Mouse (Mus musculus): ENCODE data around the gene Hmces. TPM values are rescaled to one million over a fixed set of nuclear protein-coding genes. Genes with fewer than 3 reads are reported as not detected.

The Hmces gene
- polyA plus RNA-seq, 1 experiment from 2014 or later = 64.6 TPM

GRCm38 (mm10) chr6:87879628-87880027 is 34.1 kb upstream of the Hmces start:
- Histone ChIP-seq H3K4me1 (no peaks in the 10 kb centered on the region), H3K36me3 (no peaks in the 10 kb centered on the region), H3K9ac (no peak overlapping the region), H3K27ac (no peak overlapping the region), H3K27me3 (no peaks in the 10 kb centered on the region), H3K4me3 (no peak overlapping the region), H3K9me3 (no peaks in the 10 kb centered on the region), H3K4me2 (no peak overlapping the region)
- whole genome bisulfite sequencing = 73% methylated on average over 3 of the region's 3 CpGs
- ATAC-seq (ENCODE audit: insufficient number of reproducible peaks, insufficient read depth, low FRiP score, low TSS enrichment, low read depth) = no peak

- Histone ChIP-seq H3K9me3 (no peaks in the 10 kb centered on the region), H3K36me3 (no peaks in the 10 kb centered on the region), H3K4me1 (no peaks in the 10 kb centered on the region), H3K4me3 (no peak overlapping the region), H3K27ac (no peak overlapping the region), H3K4me2 (no peak overlapping the region), H3K9ac (no peak overlapping the region), H3K27me3 (no peaks in the 10 kb centered on the region)
- 75% methylated on average over 3 of the region's 3 CpGs for WGBS
- ATAC-seq (ENCODE audit: insufficient number of reproducible peaks, insufficient read depth, low FRiP score, low TSS enrichment, low read depth) = no peak
Observed at GRCm38 (mm10) chr6:87882221-87882620, 31.5 kb upstream of the Hmces start.

- WGBS = 66% methylated on average over 4 of the region's 4 CpGs
- H3K9me3 ChIP-seq = no peaks in the 10 kb centered on the region
- H3K4me3 ChIP-seq = no peak overlapping the region
- no peak for ATAC-seq (ENCODE audit: insufficient number of reproducible peaks, insufficient read depth, low FRiP score, low TSS enrichment, low read depth)
- no peak overlapping the region for H3K27ac ChIP-seq
- no peaks in the 10 kb centered on the region for H3K36me3 ChIP-seq
- H3K4me1 ChIP-seq = no peaks in the 10 kb centered on the region
- H3K9ac ChIP-seq = no peak overlapping the region
- no peaks in the 10 kb centered on the region for H3K27me3 ChIP-seq
- H3K4me2 ChIP-seq = no peak overlapping the region
Observed at GRCm38 (mm10) chr6:87882816-87883215, 30.9 kb upstream of the Hmces start.

- WGBS = 84% methylated on average over 1 of the region's 1 CpGs
- no peak for ATAC-seq (ENCODE audit: insufficient number of reproducible peaks, insufficient read depth, low FRiP score, low TSS enrichment, low read depth)
- H3K4me3 ChIP-seq = no peak overlapping the region
- no peak overlapping the region for H3K9ac ChIP-seq
- no peak overlapping the region for H3K4me2 ChIP-seq
- peaks cover 7% of the 10 kb centered on the region for H3K4me1 ChIP-seq
- H3K27ac ChIP-seq = no peak overlapping the region
- H3K27me3 ChIP-seq = no peaks in the 10 kb centered on the region
- H3K36me3 ChIP-seq = peaks cover 28% of the 10 kb centered on the region
- no peaks in the 10 kb centered on the region for H3K9me3 ChIP-seq
Observed at GRCm38 (mm10) chr6:87886721-87887120, 27.0 kb upstream of the Hmces start.

GRCm38 (mm10) chr6:87887594-87888233 is 26.0 kb upstream of the Hmces start, which contains the start of gene Copg1:
Gene Copg1 (plus strand): TSS chr6:87887814.
- Histone ChIP-seq H3K4me2 (peak within 1 kb of the TSS; percentile 78), H3K36me3 (peaks cover 38% of the 10 kb centered on the region), H3K4me3 (peak within 1 kb of the TSS; percentile 89), H3K9me3 (no peaks in the 10 kb centered on the region), H3K27ac (peak within 1 kb of the TSS; percentile 82), H3K4me1 (peaks cover 7% of the 10 kb centered on the region), H3K27me3 (no peaks in the 10 kb centered on the region), H3K9ac (peak within 1 kb of the TSS; percentile 93)
- ATAC-seq (ENCODE audit: insufficient number of reproducible peaks, insufficient read depth, low FRiP score, low TSS enrichment, low read depth) = peak; percentile 92
- 1% methylated on average over 31 of the region's 31 CpGs for WGBS

- H3K36me3 ChIP-seq = peaks cover 97% of the 10 kb centered on the region
Observed at GRCm38 (mm10) chr6:87893931-87894330, 19.8 kb upstream of the Hmces start.

GRCm38 (mm10) chr6:87898028-87898427 is 15.7 kb upstream of the Hmces start:
- no peak for ATAC-seq (ENCODE audit: insufficient number of reproducible peaks, insufficient read depth, low FRiP score, low TSS enrichment, low read depth)
- Histone ChIP-seq H3K27ac (no peak overlapping the region), H3K9ac (no peak overlapping the region), H3K27me3 (no peaks in the 10 kb centered on the region), H3K9me3 (no peaks in the 10 kb centered on the region), H3K36me3 (peaks cover 96% of the 10 kb centered on the region), H3K4me3 (no peak overlapping the region), H3K4me2 (no peak overlapping the region), H3K4me1 (no peaks in the 10 kb centered on the region)
- WGBS = 81% methylated on average over 10 of the region's 10 CpGs

More at GRCm38 (mm10) chr6:87893931-87894330, 19.8 kb upstream of the Hmces start:
- ATAC-seq (ENCODE audit: insufficient number of reproducible peaks, insufficient read depth, low FRiP score, low TSS enrichment, low read depth) = no peak
- no peak overlapping the region for H3K9ac ChIP-seq
- no peaks in the 10 kb centered on the region for H3K27me3 ChIP-seq
- H3K9me3 ChIP-seq = no peaks in the 10 kb centered on the region
- H3K4me2 ChIP-seq = no peak overlapping the region
- whole genome bisulfite sequencing = 95% methylated on average over 7 of the region's 7 CpGs
- no peak overlapping the region for H3K4me3 ChIP-seq
- H3K27ac ChIP-seq = no peak overlapping the region
- peaks cover 2% of the 10 kb centered on the region for H3K4me1 ChIP-seq

GRCm38 (mm10) chr6:87906632-87907031 is 7.1 kb upstream of the Hmces start:
- Histone ChIP-seq H3K4me3 (no peak overlapping the region), H3K4me1 (no peaks in the 10 kb centered on the region), H3K9ac (no peak overlapping the region), H3K4me2 (no peak overlapping the region), H3K27ac (no peak overlapping the region), H3K9me3 (no peaks in the 10 kb centered on the region), H3K36me3 (peaks cover 97% of the 10 kb centered on the region), H3K27me3 (no peaks in the 10 kb centered on the region)
- ATAC-seq (ENCODE audit: insufficient number of reproducible peaks, insufficient read depth, low FRiP score, low TSS enrichment, low read depth) = no peak
- WGBS = 57% methylated on average over 5 of the region's 5 CpGs

GRCm38 (mm10) chr6:87909181-87909580 is 4.6 kb upstream of the Hmces start:
- Histone ChIP-seq H3K27ac (no peak overlapping the region), H3K4me1 (0 out of 2 replicates have a peak, but pooled peaks cover 2% of the 10 kb centered on the region), H3K4me2 (no peak overlapping the region), H3K9me3 (no peaks in the 10 kb centered on the region), H3K36me3 (peaks cover 88% of the 10 kb centered on the region), H3K9ac (no peak overlapping the region), H3K27me3 (no peaks in the 10 kb centered on the region), H3K4me3 (no peak overlapping the region)
- no peak for ATAC-seq (ENCODE audit: insufficient number of reproducible peaks, insufficient read depth, low FRiP score, low TSS enrichment, low read depth)
- WGBS = 82% methylated on average over 6 of the region's 6 CpGs

GRCm38 (mm10) chr6:87911559-87911958 is 2.2 kb upstream of the Hmces start:
- Histone ChIP-seq H3K36me3 (peaks cover 72% of the 10 kb centered on the region), H3K27me3 (no peaks in the 10 kb centered on the region), H3K4me1 (peaks cover 18% of the 10 kb centered on the region), H3K27ac (no peak overlapping the region), H3K4me3 (no peak overlapping the region), H3K4me2 (no peak overlapping the region), H3K9ac (no peak overlapping the region), H3K9me3 (no peaks in the 10 kb centered on the region)
- ATAC-seq (ENCODE audit: insufficient number of reproducible peaks, insufficient read depth, low FRiP score, low TSS enrichment, low read depth) = no peak
- 80% methylated on average over 6 of the region's 6 CpGs for WGBS

- peak overlapping the region; percentile 92 for H3K9ac ChIP-seq
Observed at GRCm38 (mm10) chr6:87914326-87915102, 779 bp downstream of the Hmces start.

GRCm38 (mm10) chr6:87915939-87916338 is 2.2 kb downstream of the Hmces start:
- ATAC-seq (ENCODE audit: insufficient number of reproducible peaks, insufficient read depth, low FRiP score, low TSS enrichment, low read depth) = no peak
- no peak overlapping the region for H3K27ac ChIP-seq
- H3K9me3 ChIP-seq = no peaks in the 10 kb centered on the region
- no peaks in the 10 kb centered on the region for H3K27me3 ChIP-seq
- H3K4me2 ChIP-seq = no peak overlapping the region
- WGBS = 83% methylated on average over 5 of the region's 5 CpGs
- peaks cover 18% of the 10 kb centered on the region for H3K4me1 ChIP-seq
- H3K4me3 ChIP-seq = no peak overlapping the region
- H3K36me3 ChIP-seq = peaks cover 71% of the 10 kb centered on the region
- no peak overlapping the region; the same call in 1 of the 2 replicates for H3K9ac ChIP-seq

More at GRCm38 (mm10) chr6:87914326-87915102, 779 bp downstream of the Hmces start:
- no peaks in the 10 kb centered on the region for H3K27me3 ChIP-seq
- H3K36me3 ChIP-seq = peaks cover 72% of the 10 kb centered on the region
- peaks cover 18% of the 10 kb centered on the region for H3K4me1 ChIP-seq
- 2% methylated on average over 35 of the region's 35 CpGs for WGBS
- H3K27ac ChIP-seq = peak overlapping the region; percentile 91
- H3K4me2 ChIP-seq = peak overlapping the region; percentile 88
- peak; percentile 43; the same call in 1 of the 2 replicates for ATAC-seq (ENCODE audit: insufficient number of reproducible peaks, insufficient read depth, low FRiP score, low TSS enrichment, low read depth)
- no peaks in the 10 kb centered on the region for H3K9me3 ChIP-seq
- H3K4me3 ChIP-seq = peak overlapping the region; percentile 85

All from embryonic facial prominence, embryonic 13.5 days (tissue).